Mouse (Mus musculus) layer of hippocampus, adult 6 months (tissue): ENCODE results near the gene Tceal1. TPM values are rescaled to one million over a fixed set of nuclear protein-coding genes. Genes with fewer than 3 reads are reported as not detected.

Experiments
- long read RNA-seq, 2 experiments: library from polyadenylated mRNA; unstranded; transcript quantifications; one replicate each; pipeline ENCODE4 v2.0.0; 2019 to 2020
- polyA plus RNA-seq: library from polyadenylated mRNA; unstranded; fragments of <200 nt; fragmentation: Nextera tagmentation; gene quantifications from 2 replicates; pipeline ENCODE4 v1.2.3, GENCODE M21; 2021

Tceal1 gene
- polyA plus RNA-seq: 28.8 and 31.3 TPM in 2 replicates
- long read RNA-seq, experiment 1, transcript Tceal1-201 (2 exons, 2,803 nt): major isoform, 79 of 92 reads
- long read RNA-seq, experiment 1, partial matches to known transcripts: 9 of 92 reads
- long read RNA-seq, experiment 1, other reads (novel, unspliced or antisense): 4 of 92 reads
- long read RNA-seq, experiment 2, transcript Tceal1-201 (2 exons, 2,803 nt): major isoform, 125 of 136 reads
- long read RNA-seq, experiment 2, partial matches to known transcripts: 2 of 136 reads
- long read RNA-seq, experiment 2, other reads (novel, unspliced or antisense): 9 of 136 reads

GRCm38 (mm10) chrX:136707446-136708167, at the start of gene Tceal1:
Gene Tceal1, plus strand, starts transcription at chrX:136707982.

GRCm38 (mm10) chrX:136743459-136743858, 35.7 kb downstream of the Tceal1 start, which contains the start of gene Morf4l2:
Gene Morf4l2, minus strand, starts transcription at chrX:136743690.

Other genes starting within 250 kb of the Tceal1 start
- not detected in 2 replicates for gene Kir3dl1, start 190.0 kb upstream of the Tceal1 start, polyA plus RNA-seq
- 0.33 TPM in 1 of 2 replicates, not detected in the other for gene Kir3dl2, start 163.9 kb upstream of the Tceal1 start, polyA plus RNA-seq
- 164 and 174 TPM in 2 replicates for gene Tceal3, start 117.1 kb upstream of the Tceal1 start, polyA plus RNA-seq
- gene Morf4l2, start 35.7 kb downstream of the Tceal1 start, polyA plus RNA-seq: 188 and 193 TPM in 2 replicates
- gene Glra4, start 72.2 kb downstream of the Tceal1 start, polyA plus RNA-seq: 0.15 and 0.18 TPM in 2 replicates
- 1,040 and 1,122 TPM in 2 replicates for gene Plp1, start 114.7 kb downstream of the Tceal1 start, polyA plus RNA-seq
- gene Rab9b, start 160.8 kb downstream of the Tceal1 start, polyA plus RNA-seq: 9.2 and 10.7 TPM in 2 replicates
- gene H2bfm, start 219.3 kb downstream of the Tceal1 start, polyA plus RNA-seq: not detected in 2 replicates